Mouse (Mus musculus): ENCODE measurements around the gene Ankra2. TPM values are rescaled to one million over a fixed set of nuclear protein-coding genes. Genes with fewer than 3 reads are reported as not detected.

Ankra2 gene
- polyA plus RNA-seq (2016; fragmentation: Nextera tagmentation; extraction: Ambion mirVana): 41.4 and 46.1 TPM in 2 replicates

- Histone ChIP-seq H3K9ac (peak within 1 kb of the TSS; percentile 79), H3K4me2 (replicated peaks) (peak within 1 kb of the TSS; percentile 78), H3K27ac (peak within 1 kb of the TSS; percentile 84), H3K36me3 (peaks cover 17% of the 10 kb centered on the region), H3K9me3 (no peaks in the 10 kb centered on the region), H3K4me1 (peaks cover 20% of the 10 kb centered on the region), H3K4me3 (peak within 1 kb of the TSS; percentile 80), H3K27me3 (replicated peaks) (no peaks in the 10 kb centered on the region)
- WGBS: under 1% methylated on average over 71 of the region's 71 CpGs
- ATAC-seq (ENCODE audit: low FRiP score, low read depth): peak; percentile 99
Observed at GRCm38 (mm10) chr13:98262636-98263457, at the start of gene Ankra2, which contains the start of gene Utp15. Gene Ankra2 (plus strand): TSS chr13:98263074. Gene Utp15 (minus strand): TSS chr13:98263041.

GRCm38 (mm10) chr13:98222848-98223247 lies 40.0 kb upstream of the Ankra2 start:
- H3K9me3 ChIP-seq: no peaks in the 10 kb centered on the region
- no peaks in the 10 kb centered on the region for H3K4me1 ChIP-seq
- H3K9ac ChIP-seq: no peak overlapping the region
- ATAC-seq (ENCODE audit: low FRiP score, low read depth): peak; percentile 53; the same call in 1 of the 2 replicates
- H3K27ac ChIP-seq: no peak overlapping the region
- no peaks in the 10 kb centered on the region for H3K27me3 ChIP-seq (replicated peaks)
- H3K4me2 ChIP-seq (replicated peaks): peak overlapping the region; percentile 15; the same call in 1 of the 2 replicates
- H3K4me3 ChIP-seq: no peak overlapping the region
- no peaks in the 10 kb centered on the region for H3K36me3 ChIP-seq
- WGBS: 39% methylated on average over 12 of the region's 12 CpGs

- Histone ChIP-seq H3K4me2 (replicated peaks) (no peak overlapping the region), H3K4me3 (no peak overlapping the region), H3K9me3 (no peaks in the 10 kb centered on the region), H3K4me1 (no peaks in the 10 kb centered on the region), H3K27ac (no peak overlapping the region), H3K9ac (no peak overlapping the region), H3K27me3 (replicated peaks) (no peaks in the 10 kb centered on the region), H3K36me3 (no peaks in the 10 kb centered on the region)
- no peak for ATAC-seq (ENCODE audit: low FRiP score, low read depth)
- 81% methylated on average over 2 of the region's 2 CpGs for WGBS
Observed at GRCm38 (mm10) chr13:98226225-98226624, 36.6 kb upstream of the Ankra2 start.

GRCm38 (mm10) chr13:98230511-98230910 lies 32.4 kb upstream of the Ankra2 start:
- no peak overlapping the region for H3K4me3 ChIP-seq
- WGBS: 94% methylated on average over 1 of the region's 1 CpGs
- H3K4me2 ChIP-seq (replicated peaks): no peak overlapping the region
- H3K4me1 ChIP-seq: no peaks in the 10 kb centered on the region
- no peaks in the 10 kb centered on the region for H3K9me3 ChIP-seq
- no peaks in the 10 kb centered on the region for H3K27me3 ChIP-seq (replicated peaks)
- H3K36me3 ChIP-seq: no peaks in the 10 kb centered on the region
- H3K27ac ChIP-seq: no peak overlapping the region
- no peak overlapping the region for H3K9ac ChIP-seq
- no peak for ATAC-seq (ENCODE audit: low FRiP score, low read depth)

GRCm38 (mm10) chr13:98235451-98235850 lies 27.4 kb upstream of the Ankra2 start:
- H3K27me3 ChIP-seq (replicated peaks): no peaks in the 10 kb centered on the region
- no peak overlapping the region for H3K27ac ChIP-seq
- WGBS: 85% methylated on average over 6 of the region's 6 CpGs
- no peak overlapping the region for H3K4me2 ChIP-seq (replicated peaks)
- no peaks in the 10 kb centered on the region for H3K36me3 ChIP-seq
- ATAC-seq (ENCODE audit: low FRiP score, low read depth): no peak
- no peaks in the 10 kb centered on the region for H3K9me3 ChIP-seq
- H3K4me3 ChIP-seq: no peak overlapping the region
- H3K9ac ChIP-seq: no peak overlapping the region
- no peaks in the 10 kb centered on the region for H3K4me1 ChIP-seq

GRCm38 (mm10) chr13:98239978-98240641 lies 22.8 kb upstream of the Ankra2 start:
- H3K9ac ChIP-seq: no peak overlapping the region
- H3K27me3 ChIP-seq (replicated peaks): no peaks in the 10 kb centered on the region
- WGBS: 22% methylated on average over 12 of the region's 12 CpGs
- H3K4me2 ChIP-seq (replicated peaks): no peak overlapping the region
- H3K4me3 ChIP-seq: no peak overlapping the region
- ATAC-seq (ENCODE audit: low FRiP score, low read depth): no peak
- no peak overlapping the region for H3K27ac ChIP-seq
- no peaks in the 10 kb centered on the region for H3K4me1 ChIP-seq
- H3K9me3 ChIP-seq: no peaks in the 10 kb centered on the region
- H3K36me3 ChIP-seq: no peaks in the 10 kb centered on the region

- Histone ChIP-seq H3K9me3 (no peaks in the 10 kb centered on the region), H3K4me2 (replicated peaks) (no peak overlapping the region), H3K27ac (no peak overlapping the region), H3K4me3 (no peak overlapping the region), H3K36me3 (no peaks in the 10 kb centered on the region), H3K27me3 (replicated peaks) (no peaks in the 10 kb centered on the region), H3K4me1 (no peaks in the 10 kb centered on the region), H3K9ac (no peak overlapping the region)
- WGBS: 68% methylated on average over 9 of the region's 9 CpGs
- ATAC-seq (ENCODE audit: low FRiP score, low read depth): no peak
Observed at GRCm38 (mm10) chr13:98241531-98242282, 21.2 kb upstream of the Ankra2 start.

GRCm38 (mm10) chr13:98244571-98245350 lies 18.1 kb upstream of the Ankra2 start:
- Histone ChIP-seq H3K4me1 (no peaks in the 10 kb centered on the region), H3K4me2 (replicated peaks) (no peak overlapping the region), H3K36me3 (peaks cover 25% of the 10 kb centered on the region), H3K27ac (no peak overlapping the region), H3K9ac (no peak overlapping the region), H3K9me3 (no peaks in the 10 kb centered on the region), H3K27me3 (replicated peaks) (no peaks in the 10 kb centered on the region), H3K4me3 (no peak overlapping the region)
- 65% methylated on average over 5 of the region's 5 CpGs for WGBS
- ATAC-seq (ENCODE audit: low FRiP score, low read depth): no peak

- H3K27me3 ChIP-seq (replicated peaks): no peaks in the 10 kb centered on the region
- H3K4me1 ChIP-seq: no peaks in the 10 kb centered on the region
- no peak overlapping the region for H3K27ac ChIP-seq
- no peaks in the 10 kb centered on the region for H3K9me3 ChIP-seq
- H3K36me3 ChIP-seq: peaks cover 32% of the 10 kb centered on the region
- ATAC-seq (ENCODE audit: low FRiP score, low read depth): no peak
- H3K4me2 ChIP-seq (replicated peaks): no peak overlapping the region
- H3K4me3 ChIP-seq: no peak overlapping the region
- no peak overlapping the region for H3K9ac ChIP-seq
- WGBS: 72% methylated on average over 7 of the region's 7 CpGs
Observed at GRCm38 (mm10) chr13:98245386-98245785, 17.5 kb upstream of the Ankra2 start.

GRCm38 (mm10) chr13:98249594-98249993 lies 13.3 kb upstream of the Ankra2 start:
- Histone ChIP-seq H3K36me3 (peaks cover 64% of the 10 kb centered on the region), H3K27ac (no peak overlapping the region), H3K4me3 (no peak overlapping the region), H3K9me3 (no peaks in the 10 kb centered on the region), H3K27me3 (replicated peaks) (no peaks in the 10 kb centered on the region), H3K9ac (no peak overlapping the region), H3K4me2 (replicated peaks) (no peak overlapping the region), H3K4me1 (no peaks in the 10 kb centered on the region)
- ATAC-seq (ENCODE audit: low FRiP score, low read depth): no peak
- 89% methylated on average over 10 of the region's 10 CpGs for WGBS

GRCm38 (mm10) chr13:98254921-98255320 lies 8.0 kb upstream of the Ankra2 start:
- Histone ChIP-seq H3K9me3 (no peaks in the 10 kb centered on the region), H3K4me3 (no peak overlapping the region), H3K27ac (no peak overlapping the region), H3K36me3 (peaks cover 76% of the 10 kb centered on the region), H3K27me3 (replicated peaks) (no peaks in the 10 kb centered on the region), H3K4me2 (replicated peaks) (no peak overlapping the region), H3K9ac (no peak overlapping the region), H3K4me1 (no peaks in the 10 kb centered on the region)
- WGBS: 80% methylated on average over 9 of the region's 9 CpGs
- no peak for ATAC-seq (ENCODE audit: low FRiP score, low read depth)
